Mouse (Mus musculus) intestine, postnatal 0 days (tissue): Measurements from ENCODE around the gene Ndrg3. TPM values are rescaled to one million over a fixed set of nuclear protein-coding genes. Genes with fewer than 3 reads are reported as not detected.
"Not testable (repeated sequence)": the region's sequence is repeated elsewhere in the genome, so short reads cannot be mapped to it uniquely, and the experiment has no call there.

Source experiments
- ATAC-seq: fragments of 200-750 bp; cut with Nextera tagmentation; 2 replicates; pipeline ENCODE4 v1.8.0; 2017; ENCODE audit warnings: mild to moderate bottlenecking, moderate TSS enrichment, moderate library complexity
- H3K27ac ChIP-seq: fragments of 300-500 bp; sonication (generic); 2 replicates; pipeline ENCODE4 v1.5.1; 2014; ENCODE audit warnings: mild to moderate bottlenecking, low read depth, low read length, moderate library complexity
- H3K27me3 ChIP-seq: fragments of 300-500 bp; sonication (generic); replicated peaks from 2 replicates; pipeline ENCODE4 v1.6.1; 2014; ENCODE audit warnings: low read length, mixed read lengths; ENCODE audit not compliant: control insufficient read depth, insufficient read depth
- H3K36me3 ChIP-seq: fragments of 300-500 bp; sonication (generic); 2 replicates; pipeline ENCODE4 v1.6.1; 2014; ENCODE audit warnings: mild to moderate bottlenecking, moderate library complexity; ENCODE audit not compliant: control insufficient read depth, insufficient read depth
- H3K4me1 ChIP-seq: fragments of 300-500 bp; sonication (generic); replicated peaks from 2 replicates; pipeline ENCODE4 v1.6.1; 2014; ENCODE audit warnings: antibody characterized with exemption, low read length, mixed read lengths; ENCODE audit not compliant: control insufficient read depth, insufficient read depth
- H3K4me2 ChIP-seq: fragments of 300-500 bp; sonication (generic); replicated peaks from 2 replicates; pipeline ENCODE4 v1.6.1; 2014; ENCODE audit warnings: low read depth, mild to moderate bottlenecking, moderate library complexity
- H3K4me3 ChIP-seq: fragments of 300-500 bp; sonication (generic); 2 replicates; pipeline ENCODE4 v1.5.1; 2014; ENCODE audit warnings: low read depth, low read length
- H3K9ac ChIP-seq: fragments of 300-500 bp; sonication (generic); 2 replicates; pipeline ENCODE4 v1.6.1; 2014; ENCODE audit warnings: mild to moderate bottlenecking, low read depth, low read length
- H3K9me3 ChIP-seq: fragments of 300-500 bp; sonication (generic); 2 replicates; pipeline ENCODE4 v1.6.1; 2016; ENCODE audit warnings: mixed run types; ENCODE audit not compliant: control insufficient read depth
- CTCF ChIP-seq: sonication (generic); IDR thresholded peaks from 2 replicates; pipeline ENCODE4 v1.5.1; 2016; ENCODE audit warnings: low read depth, mild to moderate bottlenecking, control low read depth, antibody characterized with exemption, moderate library complexity
- WGBS: fragments of 180-500 bp; shearing (Covaris S2); extraction: QIAGEN DNeasy Blood & Tissue Kit; methylation state at CpG from one replicate; pipeline ENCODE4 v1.1.7; 2014; 5-methylcytosine and 5-hydroxymethylcytosine counted together
- polyA plus RNA-seq: library from polyadenylated mRNA; unstranded; fragments of >200 nt; fragmentation: Nextera tagmentation; extraction: Ambion mirVana; gene quantifications from 2 replicates; pipeline ENCODE4 v1.2.1, GENCODE M21; 2015

The Ndrg3 gene
- polyA plus RNA-seq, 1 experiment from 2014 or later = 25.3 TPM

GRCm38 (mm10) chr2:156935005-156935404 lies 56.9 kb downstream of the Ndrg3 start:
- TF ChIP-seq CTCF = no peak
- Histone ChIP-seq H3K36me3 (peaks cover 33% of the 10 kb centered on the region), H3K9ac (no peak overlapping the region), H3K9me3 (no peaks in the 10 kb centered on the region), H3K4me1 (no peaks in the 10 kb centered on the region), H3K27ac (no peak overlapping the region), H3K27me3 (no peaks in the 10 kb centered on the region), H3K4me2 (no peak overlapping the region), H3K4me3 (no peak overlapping the region)
- peak; percentile 81 for ATAC-seq
- WGBS = 68% methylated on average over 6 of the region's 6 CpGs

GRCm38 (mm10) chr2:156933426-156933825 lies 58.4 kb downstream of the Ndrg3 start:
- no peak overlapping the region for H3K4me2 ChIP-seq
- H3K4me1 ChIP-seq = no peaks in the 10 kb centered on the region
- no peak overlapping the region for H3K4me3 ChIP-seq
- H3K9ac ChIP-seq = no peak overlapping the region
- no peaks in the 10 kb centered on the region for H3K9me3 ChIP-seq
- TF ChIP-seq CTCF = no peak
- no peak for ATAC-seq
- H3K36me3 ChIP-seq = peaks cover 30% of the 10 kb centered on the region
- WGBS = 94% methylated on average over 1 of the region's 1 CpGs
- no peaks in the 10 kb centered on the region for H3K27me3 ChIP-seq
- H3K27ac ChIP-seq = no peak overlapping the region

- no peak overlapping the region for H3K27ac ChIP-seq
- no peak overlapping the region for H3K4me2 ChIP-seq
- WGBS = 98% methylated on average over 2 of the region's 2 CpGs
- H3K4me3 ChIP-seq = no peak overlapping the region
- no peaks in the 10 kb centered on the region for H3K9me3 ChIP-seq
- H3K9ac ChIP-seq = no peak overlapping the region
- ATAC-seq = no peak
- no peaks in the 10 kb centered on the region for H3K4me1 ChIP-seq
- no peaks in the 10 kb centered on the region for H3K27me3 ChIP-seq
- no peak for TF ChIP-seq CTCF
- peaks cover 32% of the 10 kb centered on the region for H3K36me3 ChIP-seq
These were observed 60.4 kb downstream of the Ndrg3 start for GRCm38 (mm10) chr2:156931421-156931820.

DNA sequence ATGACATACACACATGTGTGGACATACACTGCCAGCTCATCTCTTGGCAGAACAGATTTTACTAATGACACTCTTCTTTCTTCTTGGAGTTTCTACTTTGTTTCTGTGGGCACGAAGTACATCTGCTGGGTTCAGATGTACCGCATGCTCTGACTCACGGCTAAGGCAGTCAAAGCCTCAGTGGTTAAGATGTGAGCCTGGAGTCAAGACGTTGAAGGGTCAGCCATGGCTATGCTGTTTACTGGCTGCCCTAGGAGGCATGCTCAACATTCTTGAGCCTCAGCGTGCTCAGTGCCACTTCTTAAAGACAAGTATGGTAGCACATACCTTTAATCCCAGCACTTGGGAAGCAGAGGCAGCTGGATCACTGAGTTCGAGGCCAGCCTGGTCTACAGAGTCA lies 61.3 kb downstream of the Ndrg3 start:
- no peaks in the 10 kb centered on the region for H3K27me3 ChIP-seq
- 84% methylated on average over 6 of the region's 6 CpGs for WGBS
- no peak overlapping the region for H3K27ac ChIP-seq
- no peaks in the 10 kb centered on the region for H3K9me3 ChIP-seq
- ATAC-seq = no peak
- H3K9ac ChIP-seq = no peak overlapping the region
- H3K4me1 ChIP-seq = no peaks in the 10 kb centered on the region
- H3K4me2 ChIP-seq = no peak overlapping the region
- peaks cover 28% of the 10 kb centered on the region for H3K36me3 ChIP-seq
- H3K4me3 ChIP-seq = no peak overlapping the region
- TF ChIP-seq CTCF = no peak

- Histone ChIP-seq H3K4me3 (no peak overlapping the region), H3K27ac (no peak overlapping the region), H3K9ac (no peak overlapping the region), H3K36me3 (peaks cover 28% of the 10 kb centered on the region), H3K4me2 (no peak overlapping the region), H3K9me3 (no peaks in the 10 kb centered on the region), H3K27me3 (no peaks in the 10 kb centered on the region), H3K4me1 (no peaks in the 10 kb centered on the region)
- WGBS = 62% methylated on average over 11 of the region's 11 CpGs
- no peak for ATAC-seq
- TF ChIP-seq CTCF = no peak
These were observed 62.2 kb downstream of the Ndrg3 start for GRCm38 (mm10) chr2:156929519-156930120.

- H3K4me2 ChIP-seq = no peak overlapping the region
- no peak overlapping the region for H3K9ac ChIP-seq
- no peak overlapping the region for H3K27ac ChIP-seq
- no peaks in the 10 kb centered on the region for H3K4me1 ChIP-seq
- no peaks in the 10 kb centered on the region for H3K27me3 ChIP-seq
- peaks cover 27% of the 10 kb centered on the region for H3K36me3 ChIP-seq
- WGBS = 91% methylated on average over 6 of the region's 6 CpGs
- H3K4me3 ChIP-seq = no peak overlapping the region
- no peaks in the 10 kb centered on the region for H3K9me3 ChIP-seq
- TF ChIP-seq CTCF = no peak
- no peak for ATAC-seq
These were observed 63.2 kb downstream of the Ndrg3 start for GRCm38 (mm10) chr2:156928606-156929005.

DNA sequence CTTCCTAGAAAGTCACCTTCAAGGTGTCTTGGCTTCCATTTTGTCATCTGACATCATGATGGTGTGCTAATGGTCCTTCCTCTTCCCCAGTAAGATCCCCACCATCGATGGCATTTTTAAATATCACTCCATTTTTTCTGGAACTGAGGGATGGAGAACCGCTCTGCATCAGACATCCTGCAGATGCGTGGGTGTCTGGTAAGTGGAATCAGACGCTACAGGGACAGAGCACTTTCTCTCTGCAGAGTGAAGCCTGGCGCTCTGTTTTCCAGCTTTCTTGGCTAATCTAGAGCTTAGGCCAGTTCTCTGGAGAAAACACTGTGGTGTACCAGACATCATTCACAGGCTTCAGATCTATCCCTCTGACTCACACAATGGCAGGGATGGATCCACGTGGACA lies 64.2 kb downstream of the Ndrg3 start:
- no peaks in the 10 kb centered on the region for H3K9me3 ChIP-seq
- no peak overlapping the region for H3K4me2 ChIP-seq
- WGBS = 86% methylated on average over 6 of the region's 6 CpGs
- TF ChIP-seq CTCF = no peak
- no peak for ATAC-seq
- no peak overlapping the region for H3K27ac ChIP-seq
- no peak overlapping the region for H3K9ac ChIP-seq
- H3K4me1 ChIP-seq = no peaks in the 10 kb centered on the region
- no peak overlapping the region for H3K4me3 ChIP-seq
- no peaks in the 10 kb centered on the region for H3K27me3 ChIP-seq
- H3K36me3 ChIP-seq = peaks cover 24% of the 10 kb centered on the region

DNA sequence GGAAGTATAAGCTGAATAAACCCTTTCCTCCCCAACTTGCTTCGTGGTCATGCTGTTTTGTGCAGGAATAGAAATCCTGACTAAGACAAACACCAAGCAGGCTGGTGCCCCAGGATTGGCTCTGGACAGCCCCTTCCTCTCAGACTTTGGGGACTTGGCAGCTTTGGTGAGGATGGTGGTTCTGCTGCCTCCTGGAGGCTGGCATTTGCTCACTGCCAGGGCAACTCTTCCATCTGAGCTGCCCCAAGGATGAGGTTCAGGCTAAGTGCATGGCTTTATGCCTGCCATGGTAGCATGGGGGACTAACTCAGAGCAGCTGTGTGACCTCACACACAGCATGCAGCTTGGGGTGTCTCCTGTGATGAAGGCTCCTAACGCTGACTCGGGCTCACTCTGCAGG lies 66.2 kb downstream of the Ndrg3 start:
- H3K4me3 ChIP-seq, H3K27ac ChIP-seq, ATAC-seq, H3K9ac ChIP-seq, H3K4me2 ChIP-seq, H3K4me1 ChIP-seq, H3K9me3 ChIP-seq, H3K27me3 ChIP-seq: not testable (repeated sequence)
- peaks cover 17% of the 10 kb centered on the region; the same call in 1 of the 2 replicates for H3K36me3 ChIP-seq
- 88% methylated on average over 3 of the region's 3 CpGs for WGBS

GRCm38 (mm10) chr2:156925075-156925474 lies 66.8 kb downstream of the Ndrg3 start:
- H3K36me3 ChIP-seq = peaks cover 12% of the 10 kb centered on the region; the same call in 1 of the 2 replicates
- not testable (repeated sequence) for H3K9me3 ChIP-seq, H3K27ac ChIP-seq, H3K27me3 ChIP-seq, H3K9ac ChIP-seq, H3K4me3 ChIP-seq, ATAC-seq, H3K4me1 ChIP-seq, H3K4me2 ChIP-seq
- 93% methylated on average over 4 of the region's 4 CpGs for WGBS
